Mouse (Mus musculus) cerebellum, adult 2 months (tissue): ENCODE data around the gene Vmn1r13.

ENCODE experiments used
- CTCF ChIP-seq: fragments of 200-500 bp; IDR thresholded peaks from 2 replicates; pipeline ENCODE4 v1.5.1; 2011; ENCODE audit warnings: low read depth, mild to moderate bottlenecking, control low read depth, low read length, moderate library complexity, borderline replicate concordance; ENCODE audit not compliant: insufficient read depth
- POLR2A ChIP-seq: fragments of 200-500 bp; IDR thresholded peaks from 2 replicates; pipeline ENCODE4 v1.6.1; 2011; ENCODE audit warnings: low read length, control low read depth, borderline replicate concordance; ENCODE audit not compliant: insufficient read depth

GRCm38 (mm10) chr6:57156619-57157018 lies 46.5 kb upstream of the Vmn1r13 start, which contains the start of gene Vmn1r12:
- TF ChIP-seq CTCF (no peak), POLR2A (no peak)
